Mouse (Mus musculus): Measurements from ENCODE around the gene Nsmce3.

DNA sequence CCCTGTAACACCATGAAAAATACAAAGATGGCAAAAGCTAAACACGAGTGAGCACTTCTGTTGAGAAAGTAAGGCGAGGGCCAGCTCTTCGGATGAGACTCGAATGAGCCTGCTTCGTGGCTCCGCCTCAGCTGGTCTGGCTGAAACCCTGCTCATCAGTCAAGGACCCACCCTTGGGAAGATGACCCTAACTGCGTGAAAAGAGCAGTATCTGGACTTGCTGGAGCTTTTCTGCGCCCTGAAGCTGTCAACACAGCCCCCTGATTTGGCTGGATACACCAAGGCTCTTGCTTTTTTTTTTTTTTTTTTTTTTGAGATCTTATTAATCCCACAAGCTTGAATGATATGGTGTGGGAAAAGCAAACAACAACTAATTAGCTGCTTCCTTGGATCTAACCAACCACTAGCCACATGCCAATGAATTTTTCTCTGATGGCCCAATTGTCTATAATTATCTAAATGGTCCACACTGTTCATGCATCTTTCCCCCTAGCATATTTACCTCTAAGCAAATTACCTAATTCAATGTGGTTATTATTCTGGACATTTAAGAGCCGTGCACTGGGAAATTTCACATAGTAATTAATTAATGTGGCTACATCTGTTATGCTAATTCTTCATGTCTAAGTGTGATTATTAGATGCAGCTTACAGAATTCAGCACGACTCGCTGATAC lies 11.5 kb upstream of the Nsmce3 start:
- TF ChIP-seq TAL1 (IDR thresholded peaks at IDR 0.05; ENCODE audit: low read length) (no peak), GATA1 (IDR thresholded peaks at IDR 0.05; ENCODE audit: low read length) (no peak)
